Comparison of ENCODE assay signal across 7 mouse cellular contexts in the genomic region with DNA sequence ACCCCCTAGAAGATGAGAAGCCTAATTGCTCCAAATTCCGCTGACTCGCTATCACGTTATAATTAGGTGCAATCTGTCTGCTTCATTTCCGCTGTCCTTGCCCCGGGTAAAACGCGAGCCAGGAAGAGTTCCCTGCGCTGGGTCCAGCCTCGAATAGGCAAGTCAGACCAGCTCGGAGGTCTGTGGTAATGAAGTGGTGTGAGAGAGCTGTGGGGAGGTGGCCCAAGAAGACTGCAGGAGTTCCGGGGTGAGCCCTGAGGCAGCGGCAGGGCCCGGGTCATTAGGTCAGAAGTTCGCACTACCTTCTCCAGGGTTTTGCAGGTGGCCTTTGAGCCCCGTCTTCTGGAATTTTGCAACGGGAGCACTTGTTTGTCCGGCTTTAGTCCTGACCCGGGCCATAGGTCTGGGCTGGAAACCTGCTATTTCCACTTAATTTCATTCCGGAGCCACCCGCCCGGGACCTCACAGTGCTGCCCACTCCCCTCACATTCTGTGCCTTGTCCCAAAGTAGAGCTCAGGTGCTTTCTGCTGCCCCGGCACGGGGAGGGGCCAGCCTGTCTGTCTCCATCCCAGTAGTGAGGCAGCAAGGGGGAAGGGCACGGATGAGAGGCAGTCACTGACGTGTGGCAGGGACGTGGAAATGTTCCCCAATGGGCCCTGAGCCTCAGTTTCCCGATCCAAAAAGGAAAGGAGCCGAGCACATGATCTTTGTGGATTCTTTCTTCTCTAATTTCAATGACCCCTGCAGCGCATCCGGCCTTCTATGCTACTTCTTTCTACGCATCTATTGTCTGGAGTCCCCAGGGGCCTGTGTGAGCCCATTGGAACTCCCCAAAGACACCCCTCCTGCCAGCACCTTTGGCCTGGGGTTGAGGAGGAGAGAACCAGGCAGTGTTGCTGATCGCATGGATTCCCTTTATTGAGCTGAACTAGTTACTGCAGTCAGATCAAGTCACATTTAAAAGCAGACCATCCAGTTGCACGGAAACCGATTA.
DNase-seq lines count a peak whose midpoint lies in the region; ATAC-seq and TF ChIP-seq lines count a peak whose summit lies in the region.

No protein-coding gene starts in this region.

- peak; percentile 50 to 60 for DNase-seq in spleen, postnatal 36 days (ENCODE audit: low spot score in 2 of 2)
- no peak for DNase-seq in spleen, postnatal 14 days (ENCODE audit: low spot score in 2 of 2)
- no peak for DNase-seq in liver, postnatal 0 days
- DNase-seq in cerebellum, adult 9-11 months, result no peak
- DNase-seq in c-Kit-positive CD71-positive TER-119-positive erythroid progenitor cells, embryonic 14.5 days (ENCODE audit: low spot score), result no peak
- DNase-seq in gastrocnemius, adult 2 months, result no peak

- ATAC-seq in forebrain, embryonic 13.5 days, result no peak
- ATAC-seq in liver, postnatal 0 days, result no peak

- peaks cover 19% of the 10 kb centered on the region for H3K27me3 ChIP-seq in forebrain, embryonic 13.5 days
- peaks cover 39% of the 10 kb centered on the region for H3K27me3 ChIP-seq in liver, postnatal 0 days (ENCODE audit: insufficient read depth, low read length)

- H3K4me1 ChIP-seq in forebrain, embryonic 13.5 days, result peaks cover 66% of the 10 kb centered on the region
- H3K4me1 ChIP-seq in liver, postnatal 0 days (ENCODE audit: insufficient read depth), result peaks cover 18% of the 10 kb centered on the region

- H3K9me3 ChIP-seq in forebrain, embryonic 13.5 days (replicated peaks), result no peaks in the 10 kb centered on the region
- H3K9me3 ChIP-seq in liver, postnatal 0 days (ENCODE audit: low read length), result no peaks in the 10 kb centered on the region

- peak overlapping the region; percentile 16; the same call in 1 of the 2 replicates for H3K9ac ChIP-seq in forebrain, embryonic 13.5 days
- no peak overlapping the region for H3K9ac ChIP-seq in liver, postnatal 0 days (replicated peaks)

- TF ChIP-seq EP300 in liver, postnatal 0 days (IDR thresholded peaks at IDR 0.05; ENCODE audit: low read depth), result no peak

- H3K27ac ChIP-seq in forebrain, embryonic 13.5 days, result peak overlapping the region; percentile 79
- no peak overlapping the region for H3K27ac ChIP-seq in liver, postnatal 0 days (ENCODE audit: low read depth)
- H3K27ac ChIP-seq in gastrocnemius, adult 2 months, result no peak overlapping the region

- H3K36me3 ChIP-seq in forebrain, embryonic 13.5 days (ENCODE audit: poor library complexity, severe bottlenecking), result no peaks in the 10 kb centered on the region
- H3K36me3 ChIP-seq in liver, postnatal 0 days (replicated peaks; ENCODE audit: insufficient read depth, low read length), result no peaks in the 10 kb centered on the region

- H3K4me3 ChIP-seq in forebrain, embryonic 13.5 days, result no peak overlapping the region; the same call in 1 of the 2 replicates
- H3K4me3 ChIP-seq in liver, postnatal 0 days (ENCODE audit: low read depth, low read length), result no peak overlapping the region
- H3K4me3 ChIP-seq in gastrocnemius, adult 2 months, result no peak overlapping the region

- WGBS in forebrain, embryonic 13.5 days, result 6% methylated on average over 34 of the region's 34 CpGs
- WGBS in liver, postnatal 0 days (ENCODE audit: insufficient replicate concordance), result 10% methylated on average over 34 of the region's 34 CpGs

- intact Hi-C loops in gastrocnemius, adult 2 months (cut with DNase I), result loop anchor here (5.0 kb wide), 1 partner anchor 41 kb away; no protein-coding TSS in a partner anchor

- no peak for TF ChIP-seq CTCF in liver, postnatal 0 days (IDR thresholded peaks at IDR 0.05; ENCODE audit: low read depth)
- TF ChIP-seq CTCF in gastrocnemius, adult 2 months (IDR thresholded peaks at IDR 0.05), result no peak

- peak overlapping the region; percentile 65 for H3K4me2 ChIP-seq in forebrain, embryonic 13.5 days
- H3K4me2 ChIP-seq in liver, postnatal 0 days (ENCODE audit: low read depth, low read length), result peak overlapping the region; percentile 46

Comparison
In these comparisons a context has a peak if more than half of its experiments do, and no peak if none do; other contexts are left out.
1. DNase-seq: peak in spleen, postnatal 36 days (2 of 2); none in spleen, postnatal 14 days (0 of 2), liver, postnatal 0 days (single experiment), cerebellum, adult 9-11 months (single experiment), c-Kit-positive CD71-positive TER-119-positive erythroid progenitor cells, embryonic 14.5 days (single experiment) and gastrocnemius, adult 2 months (single experiment).